Mouse (Mus musculus) natural killer cell, adult 2 months (primary cell): ENCODE measurements around the gene Htatsf1.
A peak's percentile ranks its signal among the peaks of the same experiment; 100 is the strongest.

Experiments
- DNase-seq, 2 experiments: peaks; one replicate each; pipeline ENCODE4 v3.0.0; 2022; ENCODE audit warnings: low spot score in 2 of 2

Gene Htatsf1

GRCm38 (mm10) chrX:57053174-57053992 is at the start of gene Htatsf1:
Gene Htatsf1 (plus strand): TSS chrX:57053583.
- peak; percentile 80 to 83 for DNase-seq

GRCm38 (mm10) chrX:57012891-57013290 is 40.5 kb upstream of the Htatsf1 start:
- no peak for DNase-seq

- no peak for DNase-seq
Measured at GRCm38 (mm10) chrX:57042774-57043173, 10.6 kb upstream of the Htatsf1 start, which contains the start of gene Brs3. Gene Brs3 (plus strand): TSS chrX:57043074.

- no peak for DNase-seq
Measured at GRCm38 (mm10) chrX:57043869-57044268, 9.5 kb upstream of the Htatsf1 start.

- DNase-seq, result no peak
Measured at GRCm38 (mm10) chrX:57052848-57053173, 572 bp upstream of the Htatsf1 start.

- DNase-seq, result no peak
Measured at GRCm38 (mm10) chrX:57053993-57054385, 606 bp downstream of the Htatsf1 start.

GRCm38 (mm10) chrX:57081496-57081895 is 28.1 kb downstream of the Htatsf1 start:
- no peak for DNase-seq

- DNase-seq, result no peak
Measured at GRCm38 (mm10) chrX:57087806-57088205, 34.4 kb downstream of the Htatsf1 start, which contains the start of gene Vgll1. Gene Vgll1 (plus strand): TSS chrX:57088106.

- no peak for DNase-seq
Measured at GRCm38 (mm10) chrX:57103415-57103814, 50.0 kb downstream of the Htatsf1 start.

GRCm38 (mm10) chrX:57106956-57107355 is 53.6 kb downstream of the Htatsf1 start:
- DNase-seq, result no peak
